In the genomic region with DNA sequence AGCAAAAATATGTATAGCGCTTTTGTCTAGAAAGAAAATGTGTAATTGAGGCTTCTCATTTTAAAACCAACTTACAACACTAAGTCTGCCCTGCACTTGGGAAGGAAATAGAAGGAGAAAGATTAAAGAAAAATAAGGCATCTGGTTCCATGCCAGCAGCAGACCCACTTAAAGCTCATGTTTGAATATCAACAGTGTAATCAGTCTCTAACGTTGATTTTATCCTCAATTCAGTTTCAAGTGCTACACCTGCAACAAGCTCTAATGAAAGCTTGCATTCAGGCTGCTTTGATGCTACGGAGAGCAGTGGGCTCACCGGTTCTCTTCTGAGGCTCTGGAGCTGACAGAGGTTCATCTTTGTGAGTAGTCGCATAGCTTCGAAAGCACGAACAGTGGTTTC, we compare ENCODE assay signal across 27 mouse cellular contexts.
"Had no signal": no experiment of that assay in that cellular context is flagged by ENCODE, and none has a peak within 500 bp of the region (broad histone marks: within the 10 kb centered on the region; RNA-seq: fewer than 3 reads in every experiment).

No protein-coding gene starts in this region.

- H3K4me1 ChIP-seq: embryonic facial prominence, embryonic 10.5 days; embryonic facial prominence, embryonic 12.5 days; embryonic facial prominence, embryonic 13.5 days; embryonic facial prominence, embryonic 15.5 days had no signal

- ATAC-seq: forebrain, embryonic 13.5 days; forebrain, embryonic 14.5 days; forebrain, embryonic 15.5 days; forebrain, embryonic 16.5 days; forebrain, postnatal 0 days had no signal

- H3K27me3 ChIP-seq: embryonic facial prominence, embryonic 12.5 days; embryonic facial prominence, embryonic 13.5 days; embryonic facial prominence, embryonic 15.5 days; forebrain, embryonic 12.5 days; forebrain, embryonic 13.5 days; forebrain, embryonic 15.5 days had no signal

- H3K4me3 ChIP-seq: embryonic facial prominence, embryonic 10.5 days; embryonic facial prominence, embryonic 12.5 days; embryonic facial prominence, embryonic 13.5 days; embryonic facial prominence, embryonic 15.5 days; erythroblast, embryonic 14.5 days; forebrain, embryonic 10.5 days; forebrain, embryonic 12.5 days; forebrain, embryonic 13.5 days; forebrain, embryonic 15.5 days; gastrocnemius, adult 2 months had no signal

- H3K36me3 ChIP-seq: embryonic facial prominence, embryonic 10.5 days; embryonic facial prominence, embryonic 12.5 days; embryonic facial prominence, embryonic 13.5 days; embryonic facial prominence, embryonic 15.5 days; forebrain, embryonic 10.5 days; forebrain, embryonic 12.5 days; forebrain, embryonic 15.5 days had no signal

- H3K27ac ChIP-seq: embryonic facial prominence, embryonic 10.5 days; embryonic facial prominence, embryonic 12.5 days; embryonic facial prominence, embryonic 13.5 days; embryonic facial prominence, embryonic 15.5 days; forebrain, embryonic 10.5 days; forebrain, embryonic 12.5 days; forebrain, embryonic 13.5 days; forebrain, embryonic 15.5 days; gastrocnemius, adult 2 months had no signal

- DNase-seq: cerebellum, adult 2 months; cerebellum, adult 8-10 months; cerebellum, adult 9-10 months; cerebellum, adult 9-11 months; cerebellum, postnatal 10 days; cerebellum, postnatal 14 days; cerebellum, postnatal 25 days; cerebellum, postnatal 36 days; embryo, embryonic 11 days; forebrain, postnatal 0 days; gastrocnemius, adult 2 months; gastrocnemius, postnatal 10 days; gastrocnemius, postnatal 14 days; gastrocnemius, postnatal 25 days; gastrocnemius, postnatal 36 days; heart, adult 18-20 months had no signal

- H3K9me3 ChIP-seq: embryonic facial prominence, embryonic 10.5 days; embryonic facial prominence, embryonic 12.5 days; embryonic facial prominence, embryonic 13.5 days; embryonic facial prominence, embryonic 15.5 days; forebrain, embryonic 10.5 days; forebrain, embryonic 12.5 days; forebrain, embryonic 13.5 days; forebrain, embryonic 15.5 days had no signal

- H3K4me2 ChIP-seq: embryonic facial prominence, embryonic 12.5 days; embryonic facial prominence, embryonic 13.5 days; embryonic facial prominence, embryonic 15.5 days; forebrain, embryonic 12.5 days; forebrain, embryonic 13.5 days; forebrain, embryonic 15.5 days had no signal

- H3K9ac ChIP-seq: embryonic facial prominence, embryonic 12.5 days; embryonic facial prominence, embryonic 13.5 days; embryonic facial prominence, embryonic 15.5 days; forebrain, embryonic 12.5 days; forebrain, embryonic 13.5 days; forebrain, embryonic 15.5 days; forebrain, postnatal 0 days had no signal
